Mouse (Mus musculus) MEL (cell line): ENCODE results near the gene Rapgef2.

ENCODE experiments used
- BHLHE40 ChIP-seq: IDR thresholded peaks from 2 replicates; pipeline ENCODE4 v1.6.1; 2012; ENCODE audit warnings: low read depth, mild to moderate bottlenecking, inconsistent platforms, low read length, improper control_type of control experiment, borderline replicate concordance
- CTCF ChIP-seq, 3 experiments: IDR thresholded peaks in 2 of 3; conservative IDR thresholded peaks in 1 of 3; 2 replicates each; pipeline ENCODE4 v1.5.1; 2011 to 2012; ENCODE audit warnings: low read length in 3 of 3, low read depth in 2 of 3, mild to moderate bottlenecking in 2 of 3, improper control_type of control experiment in 1 of 3, inconsistent platforms in 1 of 3, mixed read lengths in 1 of 3, moderate library complexity in 1 of 3; ENCODE audit not compliant: control insufficient read depth in 1 of 3, insufficient read depth in 1 of 3, poor library complexity in 1 of 3, severe bottlenecking in 1 of 3
- EP300 ChIP-seq, 2 experiments: IDR thresholded peaks; 2 replicates each; pipeline ENCODE4 v1.6.1; 2011; ENCODE audit warnings: improper control_type of control experiment in 2 of 2, low read length in 2 of 2, low read depth in 1 of 2, mild to moderate bottlenecking in 1 of 2
- GATA1 ChIP-seq: IDR thresholded peaks from 2 replicates; pipeline ENCODE4 v1.6.1; 2011; ENCODE audit warnings: low read depth, low read length, improper control_type of control experiment
- KAT2A ChIP-seq: conservative IDR thresholded peaks from 2 replicates; pipeline ENCODE4 v1.6.1; 2012; ENCODE audit warnings: low read depth, low read length, improper control_type of control experiment, inconsistent platforms
- NRF1 ChIP-seq: IDR thresholded peaks from 2 replicates; pipeline ENCODE4 v1.6.1; 2014; ENCODE audit warnings: low read depth, mild to moderate bottlenecking, inconsistent platforms, low read length, improper control_type of control experiment, moderate library complexity; ENCODE audit not compliant: poor library complexity, insufficient read depth, severe bottlenecking
- POLR2A ChIP-seq, 2 experiments: IDR thresholded peaks; 2 replicates each; pipeline ENCODE4 v1.6.1; 2011 to 2012; ENCODE audit warnings: low read length in 2 of 2, mild to moderate bottlenecking in 2 of 2, control low read depth in 1 of 2, improper control_type of control experiment in 1 of 2, low read depth in 1 of 2, moderate library complexity in 1 of 2; ENCODE audit not compliant: control insufficient read depth in 1 of 2, insufficient read depth in 1 of 2, poor library complexity in 1 of 2
- POLR2AphosphoS2 ChIP-seq: IDR thresholded peaks from 2 replicates; pipeline ENCODE4 v1.6.1; 2011; ENCODE audit warnings: low read length, improper control_type of control experiment
- UBTF ChIP-seq: IDR thresholded peaks from 2 replicates; pipeline ENCODE4 v1.6.1; 2012; ENCODE audit warnings: low read depth, mild to moderate bottlenecking, inconsistent platforms, low read length, improper control_type of control experiment, moderate library complexity, borderline replicate concordance; ENCODE audit not compliant: insufficient read depth
- ZC3H11A ChIP-seq: IDR thresholded peaks from 2 replicates; pipeline ENCODE4 v1.6.1; 2012; ENCODE audit warnings: low read depth, mild to moderate bottlenecking, inconsistent platforms, low read length, improper control_type of control experiment
- ZMIZ1 ChIP-seq: IDR thresholded peaks from 2 replicates; pipeline ENCODE4 v1.6.1; 2012; ENCODE audit warnings: low read depth, mild to moderate bottlenecking, inconsistent platforms, low read length, improper control_type of control experiment, moderate library complexity

- no peak for TF ChIP-seq POLR2A (IDR thresholded peaks at IDR 0.05; ENCODE audit: control insufficient read depth in 1 of 2, insufficient read depth in 1 of 2, low read depth in 1 of 2, low read length in 2 of 2, poor library complexity in 1 of 2)
- no peak for TF ChIP-seq ZC3H11A
- no peak for TF ChIP-seq EP300 (IDR thresholded peaks at IDR 0.05; ENCODE audit: low read depth in 1 of 2, low read length in 2 of 2)
- TF ChIP-seq NRF1 = no peak
- no peak for TF ChIP-seq CTCF (IDR thresholded peaks at IDR 0.05 in 2 of 3, conservative IDR thresholded peaks at IDR 0.05 in 1 of 3; ENCODE audit: control insufficient read depth in 1 of 3, insufficient read depth in 1 of 3, low read depth in 2 of 3, low read length in 3 of 3, poor library complexity in 1 of 3, severe bottlenecking in 1 of 3)
- TF ChIP-seq KAT2A = no peak
- TF ChIP-seq POLR2AphosphoS2 = no peak
- TF ChIP-seq GATA1 = no peak
- TF ChIP-seq UBTF = no peak
- no peak for TF ChIP-seq BHLHE40
- no peak for TF ChIP-seq ZMIZ1
Measured at GRCm38 (mm10) chr3:79272939-79273338, 13.4 kb downstream of the Rapgef2 start.
